Mouse (Mus musculus): ENCODE measurements around the gene Tmem102.

The Tmem102 gene

DNA sequence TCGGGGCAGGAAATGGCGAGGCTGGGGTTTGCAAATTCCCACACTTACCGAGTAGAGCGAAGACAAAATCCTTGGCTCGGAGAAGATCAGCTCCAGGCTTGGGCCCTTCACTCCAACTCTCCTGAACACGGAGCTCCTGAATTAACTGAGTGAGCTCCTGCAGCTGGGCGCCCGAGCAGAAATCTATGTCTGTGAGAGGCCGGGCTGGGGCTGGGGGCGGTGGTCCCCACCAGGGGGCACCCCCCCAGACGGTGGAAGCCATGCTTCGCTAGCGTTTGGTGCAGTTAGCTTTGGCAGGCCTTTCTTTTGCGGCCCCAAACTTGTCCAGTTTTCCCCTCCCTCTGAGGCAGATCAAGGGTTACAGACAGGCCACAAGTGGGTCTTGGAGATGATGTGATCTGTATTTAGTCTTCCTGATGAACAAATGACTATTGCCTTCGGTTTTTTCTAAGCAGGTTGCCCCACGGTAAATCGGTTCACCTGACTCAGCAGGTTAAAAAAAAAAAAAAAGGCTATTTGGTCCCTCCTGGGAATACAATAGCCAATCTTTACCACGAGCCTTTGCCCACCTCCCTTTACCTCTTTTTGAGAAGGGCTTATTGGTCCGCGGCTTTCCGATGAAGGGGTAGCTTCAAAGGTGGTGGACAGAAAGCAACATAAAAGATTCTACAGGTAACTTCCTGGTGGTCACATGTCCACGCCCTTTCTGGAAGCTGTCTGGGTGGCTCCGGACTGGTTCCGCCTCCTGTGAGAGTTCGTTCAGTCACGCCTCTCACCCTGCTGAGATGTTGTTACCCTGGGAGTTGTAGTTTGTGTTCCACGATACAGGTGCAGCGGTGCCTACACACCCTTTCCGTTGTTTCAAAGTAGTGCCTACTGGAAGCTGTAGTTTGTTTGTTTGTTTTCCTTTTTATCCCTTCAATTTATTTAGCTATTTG lies at the start of gene Tmem102:
Gene Tmem102, minus strand, starts transcription at position 653 of the 938 bp plus-strand sequence.
- peak; percentile 81 to 93 for DNase-seq

- DNase-seq = no peak
Measured at GRCm38 (mm10) chr11:69854680-69855079, 49.3 kb upstream of the Tmem102 start.

- peak; percentile 66 to 68 for DNase-seq
Measured at GRCm38 (mm10) chr11:69853994-69854393, 48.6 kb upstream of the Tmem102 start.

- DNase-seq = no peak
Measured at GRCm38 (mm10) chr11:69850754-69851153, 45.3 kb upstream of the Tmem102 start.

GRCm38 (mm10) chr11:69849884-69850283 lies 44.5 kb upstream of the Tmem102 start:
- no peak for DNase-seq

DNA sequence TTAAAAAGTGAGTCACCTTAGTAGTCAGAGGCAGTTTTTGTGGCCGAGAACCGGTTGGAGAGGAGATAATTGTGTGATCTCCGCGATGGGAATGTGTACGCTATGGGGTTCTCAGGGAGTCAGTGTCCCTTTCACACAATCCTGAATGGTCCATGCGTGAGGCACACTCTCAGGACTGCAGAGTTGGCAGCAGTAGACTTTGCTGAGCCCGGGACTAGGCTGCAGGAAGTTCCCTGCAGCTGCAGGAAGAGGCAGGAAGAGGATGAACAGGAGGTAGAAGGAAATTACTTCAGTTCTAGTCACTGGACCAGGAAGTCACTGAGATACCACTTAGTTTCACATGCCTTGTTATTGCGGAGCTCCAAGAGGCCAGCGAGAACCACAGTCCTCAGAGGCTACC lies 43.7 kb upstream of the Tmem102 start:
- no peak for DNase-seq

- DNase-seq = no peak
Measured at GRCm38 (mm10) chr11:69848021-69848420, 42.6 kb upstream of the Tmem102 start.

DNA sequence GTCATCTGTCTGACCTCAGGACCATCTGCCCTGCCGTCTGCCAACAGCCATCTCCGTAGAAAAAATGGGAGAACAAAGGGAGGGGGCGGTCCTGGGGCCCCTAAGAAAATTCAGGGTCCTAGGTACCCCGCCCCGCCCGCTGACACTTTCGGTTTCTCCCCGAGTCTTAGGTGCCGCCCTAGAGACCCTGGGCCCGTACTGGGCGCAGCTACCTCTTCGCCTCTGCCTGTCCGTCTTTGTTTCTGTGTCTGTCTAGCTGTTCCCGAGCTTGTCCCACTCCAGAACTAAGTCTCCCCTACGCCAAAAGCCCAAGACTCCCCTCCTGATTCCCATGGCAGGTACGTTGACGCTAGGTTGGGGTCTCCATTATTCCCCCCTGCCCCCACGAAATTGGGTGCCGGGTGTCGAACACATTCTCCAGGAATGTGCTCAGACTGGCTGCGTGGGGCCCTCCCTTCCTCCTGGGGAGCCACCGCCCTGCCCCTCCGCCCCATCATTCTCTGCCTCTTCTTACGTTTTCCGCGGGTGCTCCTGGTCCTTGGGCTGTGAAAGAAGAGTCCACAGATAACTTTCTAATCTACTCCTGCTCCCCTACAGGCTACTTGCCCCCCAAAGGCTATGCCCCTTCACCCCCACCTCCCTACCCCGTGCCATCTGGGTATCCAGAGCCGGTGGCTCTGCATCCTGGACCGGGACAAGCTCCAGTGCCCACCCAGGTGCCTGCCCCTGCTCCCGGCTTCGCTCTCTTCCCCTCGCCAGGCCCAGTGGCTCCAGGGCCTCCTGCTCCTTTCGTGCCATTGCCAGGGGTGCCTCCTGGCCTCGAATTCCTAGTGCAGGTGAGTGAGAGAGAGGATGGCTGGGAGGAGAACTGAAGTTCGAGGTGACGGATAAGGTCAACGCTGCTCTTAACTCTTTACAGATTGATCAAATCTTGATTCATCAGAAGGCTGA lies 41.6 kb upstream of the Tmem102 start:
- no peak for DNase-seq

GRCm38 (mm10) chr11:69846198-69846680 lies 40.8 kb upstream of the Tmem102 start, which contains the start of gene Plscr3:
TSS of gene Plscr3 (plus strand) at chr11:69846376.
- peak; percentile 95 to 97 for DNase-seq

- DNase-seq = peak in 1 of 2 experiments; percentile 60
Measured at GRCm38 (mm10) chr11:69838714-69839104, 33.3 kb upstream of the Tmem102 start.

GRCm38 (mm10) chr11:69837952-69838713 lies 32.7 kb upstream of the Tmem102 start, which contains the start of gene Tmem256:
TSS of gene Tmem256 (plus strand) at chr11:69838514.
- DNase-seq = peak; percentile 98

DNA sequence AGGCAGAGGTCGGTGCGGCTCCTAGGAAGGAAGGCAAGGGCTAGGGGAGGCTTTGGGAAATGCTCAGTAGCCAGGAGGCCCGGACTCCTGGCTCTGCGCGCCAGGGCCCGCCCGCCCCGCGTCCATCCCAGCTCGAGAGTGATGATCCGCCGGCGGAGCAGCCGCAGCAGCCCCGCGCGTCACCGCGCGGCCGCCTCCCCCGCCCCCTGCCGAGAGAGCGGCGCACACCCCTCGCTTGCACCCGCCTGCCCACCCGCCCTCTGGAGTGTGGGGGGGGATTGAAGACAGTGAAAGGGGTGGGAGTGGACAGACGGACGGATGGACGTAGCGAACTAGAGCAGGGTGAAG lies 32.2 kb upstream of the Tmem102 start, which contains the start of gene Nlgn2:
Gene Nlgn2, minus strand, starts transcription at position 181 of the 348 bp plus-strand sequence.
- no peak for DNase-seq

DNA sequence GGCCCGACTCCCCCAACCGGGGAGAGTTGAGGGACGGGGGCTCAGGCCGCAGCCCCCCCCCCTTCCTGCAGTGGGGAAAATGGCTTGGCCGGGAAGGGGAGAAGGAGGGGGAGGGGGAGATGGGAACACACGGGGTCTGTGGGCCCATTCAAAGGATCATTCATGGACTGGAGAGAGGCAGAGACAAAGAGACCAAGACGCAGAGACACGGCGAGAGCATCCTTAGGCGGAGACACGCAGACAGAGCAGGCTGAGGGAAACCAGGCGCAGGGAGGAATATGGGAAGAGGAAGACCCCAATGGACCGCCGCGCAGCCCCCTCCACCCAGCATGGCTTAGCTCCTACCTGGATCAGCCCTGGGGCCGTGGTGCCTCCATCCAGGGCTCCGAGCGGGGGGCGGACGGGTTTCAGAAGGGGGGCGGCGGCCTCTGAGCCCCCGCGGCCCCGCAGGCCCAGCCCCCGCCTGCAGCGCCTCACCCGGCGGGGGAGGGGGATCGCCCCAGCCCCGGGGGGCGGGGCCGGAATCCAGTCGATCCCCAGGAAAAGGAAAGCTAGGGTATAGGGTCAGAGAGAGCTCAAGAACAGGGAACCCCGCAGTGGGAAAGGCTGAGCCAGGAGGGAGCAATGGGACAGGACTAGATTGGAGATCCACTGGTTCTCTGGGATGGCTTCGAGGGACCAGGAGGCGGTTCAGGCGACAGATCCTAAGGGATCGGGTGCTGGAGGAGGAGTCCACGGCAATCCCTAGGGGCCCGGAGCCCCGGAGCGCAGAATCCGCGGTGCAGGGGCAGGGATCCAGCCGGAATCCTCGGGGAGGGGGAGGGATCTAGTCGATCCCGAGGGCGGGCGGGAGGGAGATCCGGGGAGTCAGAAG lies 31.5 kb upstream of the Tmem102 start:
- peak; percentile 17 to 55 for DNase-seq

DNA sequence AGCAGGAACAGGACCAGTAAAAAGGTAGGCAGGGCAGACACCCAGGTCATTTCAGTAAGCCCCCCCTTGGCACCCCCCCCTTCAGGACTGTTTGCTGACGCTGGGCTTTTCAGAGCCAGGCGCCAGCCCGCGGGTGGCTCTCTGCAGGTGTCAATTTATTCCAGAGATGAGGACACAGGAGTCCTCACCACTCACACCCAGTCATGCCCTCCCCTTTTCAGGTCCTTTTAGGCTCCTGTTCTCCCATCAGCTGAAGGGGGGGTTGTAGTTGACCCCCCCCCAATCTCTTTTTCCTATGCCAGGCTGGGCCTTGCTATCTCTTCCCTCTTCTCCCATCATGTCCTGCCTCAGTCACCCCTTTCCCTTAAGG lies 30.5 kb upstream of the Tmem102 start:
- DNase-seq = no peak

GRCm38 (mm10) chr11:69835326-69835965 lies 30.0 kb upstream of the Tmem102 start:
- no peak for DNase-seq

- peak; percentile 30 to 65 for DNase-seq
Measured at GRCm38 (mm10) chr11:69834001-69834549, 28.7 kb upstream of the Tmem102 start.

DNA sequence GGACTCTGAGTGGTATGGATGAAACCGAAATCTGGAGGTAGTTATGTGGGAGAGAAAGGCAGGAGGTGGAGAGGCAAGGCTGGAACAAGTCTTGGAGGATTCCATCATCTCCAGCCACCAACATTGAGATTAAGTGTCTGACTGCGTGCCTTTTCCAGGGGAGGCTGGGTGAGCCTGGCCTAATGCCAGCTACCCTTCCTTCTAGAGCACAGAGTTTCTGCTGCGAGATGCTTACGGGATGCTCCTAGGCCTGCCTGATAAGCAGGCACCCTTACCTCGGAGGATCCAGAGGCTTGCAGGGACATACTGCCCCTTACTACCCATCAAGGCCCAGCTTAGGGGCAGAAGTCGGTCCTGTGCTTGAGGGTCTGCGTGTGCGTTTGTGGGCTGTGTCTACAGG lies 28.1 kb upstream of the Tmem102 start:
- DNase-seq = no peak

DNA sequence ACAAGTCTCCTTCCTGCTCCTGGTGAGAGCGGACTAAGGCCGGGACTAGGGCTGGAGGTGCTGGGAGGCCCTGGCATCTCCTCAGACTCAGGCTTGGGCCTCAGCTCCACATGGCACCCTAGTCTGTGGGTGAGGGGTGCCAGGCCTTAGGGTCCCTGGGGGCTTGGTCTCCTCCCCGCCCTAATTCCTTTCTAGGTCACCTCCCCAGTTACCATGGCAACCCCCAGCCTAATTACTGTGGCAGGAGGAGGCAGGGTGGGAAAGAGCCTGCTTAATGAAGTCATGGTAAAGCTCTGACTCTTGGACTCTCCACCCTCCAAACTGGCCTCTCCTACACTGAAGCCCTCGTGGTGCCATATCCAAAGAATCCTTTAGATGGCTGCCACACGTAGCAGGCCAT lies 23.4 kb upstream of the Tmem102 start:
- no peak for DNase-seq

GRCm38 (mm10) chr11:69823456-69823855 lies 18.0 kb upstream of the Tmem102 start:
- DNase-seq = no peak

- DNase-seq = no peak
Measured at GRCm38 (mm10) chr11:69822080-69822479, 16.7 kb upstream of the Tmem102 start, which contains the start of gene Spem1. TSS of gene Spem1 (minus strand) at chr11:69822180.
